Mouse (Mus musculus) mouse embryonic stem cell (cell line): ENCODE measurements around the gene Zfp326.

Source experiments
- in situ Hi-C, 2 experiments: fragments of 300-500 bp; cut with MboI; formaldehyde crosslinking; loops; 1 replicate in 1 of 2; 3 replicates in 1 of 2; pipeline ENCODE4 v1.14.3; 2019 to 2020; ENCODE audit warnings: low sequenced_read_pairs in 2 of 2, low pct_unique_long_range_greater_than_20kb in 1 of 2, mixed read lengths in 1 of 2; ENCODE audit not compliant: unreplicated experiment in 1 of 2

Zfp326 gene

DNA sequence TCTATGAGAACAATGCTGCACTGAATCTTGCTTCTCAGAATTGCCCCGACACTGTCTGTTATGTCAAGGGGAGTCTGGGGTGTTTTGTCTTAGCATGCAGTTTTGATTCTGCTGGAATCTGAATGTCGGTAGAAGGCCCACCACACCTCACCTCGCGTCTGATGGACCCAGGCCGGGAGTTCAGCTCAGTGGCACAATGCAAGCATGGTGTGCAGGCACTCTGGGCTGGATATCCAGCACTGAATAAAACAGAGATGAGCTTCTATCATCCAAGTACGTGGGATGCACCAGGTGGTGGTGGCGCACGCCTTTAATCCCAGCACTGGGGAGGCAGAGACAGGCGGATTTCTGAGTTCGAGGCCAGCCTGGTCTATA, 15.9 kb upstream of the Zfp326 start:
- in situ Hi-C loops: loop anchor here in 1 of 2 experiments (5.0 to 10.0 kb wide), 2 partner anchors 168 to 446 kb away; partner anchors contain the start of gene Lrrc8b

DNA sequence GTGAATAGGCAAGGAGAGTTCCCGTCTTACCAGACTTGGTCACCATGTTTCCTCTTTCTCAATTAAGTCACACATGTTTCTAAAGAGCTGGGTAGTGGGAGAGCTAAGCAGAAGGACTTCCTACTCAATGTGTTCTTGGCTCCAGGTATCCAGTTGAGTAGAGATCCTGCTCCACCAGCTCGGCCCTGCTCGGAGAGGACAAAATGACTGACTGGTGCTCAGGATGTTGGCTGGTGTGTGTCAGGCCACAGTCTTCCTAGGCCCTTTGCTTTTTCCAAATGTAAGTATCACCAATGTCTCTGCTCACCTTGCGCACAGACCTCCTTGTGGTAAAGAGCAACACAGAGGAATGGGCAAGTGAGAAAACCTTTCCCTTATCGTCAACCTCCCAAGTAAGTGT, 14.7 kb upstream of the Zfp326 start:
- in situ Hi-C loops: loop anchor here in 1 of 2 experiments (5.0 to 10.0 kb wide), 2 partner anchors 169 to 447 kb away; partner anchors contain the start of gene Lrrc8b

DNA sequence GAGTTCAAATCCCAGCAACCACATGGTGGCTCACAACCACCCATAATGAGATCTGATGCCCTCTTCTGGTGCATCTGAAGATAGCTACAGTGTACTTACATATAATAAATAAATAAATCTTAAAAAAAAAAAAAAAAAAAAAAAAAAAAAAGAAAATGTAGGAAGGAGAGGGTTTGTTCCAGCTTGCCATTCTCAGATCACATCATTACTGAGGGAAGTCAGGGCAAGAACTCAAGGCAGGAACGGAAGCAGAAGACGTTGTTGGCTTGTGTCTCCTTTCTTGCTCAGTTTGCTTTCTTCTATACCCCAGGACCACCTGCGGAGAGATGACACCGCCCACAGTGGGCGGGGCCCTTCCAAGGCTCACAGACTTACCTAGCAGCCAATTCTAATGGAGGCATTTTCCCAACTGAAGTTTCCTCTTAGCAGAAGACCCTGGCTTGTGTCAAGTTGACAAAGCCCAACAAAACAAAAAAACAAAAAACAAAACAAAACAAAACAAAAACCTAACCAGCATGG, 11.2 kb upstream of the Zfp326 start:
- in situ Hi-C loops: loop anchor here (5.0 to 10.0 kb wide), 2 partner anchors 173 to 450 kb away; partner anchors contain the start of gene Lrrc8b (in 1 of the 2)

DNA sequence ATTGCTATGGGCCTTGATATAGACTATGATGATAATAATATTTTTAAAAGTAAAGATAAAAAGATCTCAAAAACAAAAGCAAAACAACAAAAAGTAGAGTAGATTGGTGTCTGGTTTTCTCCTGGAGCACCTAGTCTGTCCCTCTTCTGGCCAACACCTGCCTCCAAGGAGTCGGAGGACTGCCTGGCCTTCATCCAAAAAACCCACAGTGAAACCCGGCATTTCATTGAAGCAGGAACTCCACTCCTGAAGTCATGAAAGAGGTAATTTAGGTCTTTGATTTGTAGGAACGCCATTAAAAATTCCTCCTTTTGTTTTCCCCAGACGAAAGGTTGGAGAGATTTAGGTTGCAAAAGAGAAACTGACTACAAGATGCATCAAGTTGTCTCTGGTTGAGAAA, 8.9 kb upstream of the Zfp326 start:
- in situ Hi-C loops: loop anchor here (5.0 to 10.0 kb wide), 2 partner anchors 175 to 453 kb away; partner anchors contain the start of gene Lrrc8b (in 1 of the 2)

DNA sequence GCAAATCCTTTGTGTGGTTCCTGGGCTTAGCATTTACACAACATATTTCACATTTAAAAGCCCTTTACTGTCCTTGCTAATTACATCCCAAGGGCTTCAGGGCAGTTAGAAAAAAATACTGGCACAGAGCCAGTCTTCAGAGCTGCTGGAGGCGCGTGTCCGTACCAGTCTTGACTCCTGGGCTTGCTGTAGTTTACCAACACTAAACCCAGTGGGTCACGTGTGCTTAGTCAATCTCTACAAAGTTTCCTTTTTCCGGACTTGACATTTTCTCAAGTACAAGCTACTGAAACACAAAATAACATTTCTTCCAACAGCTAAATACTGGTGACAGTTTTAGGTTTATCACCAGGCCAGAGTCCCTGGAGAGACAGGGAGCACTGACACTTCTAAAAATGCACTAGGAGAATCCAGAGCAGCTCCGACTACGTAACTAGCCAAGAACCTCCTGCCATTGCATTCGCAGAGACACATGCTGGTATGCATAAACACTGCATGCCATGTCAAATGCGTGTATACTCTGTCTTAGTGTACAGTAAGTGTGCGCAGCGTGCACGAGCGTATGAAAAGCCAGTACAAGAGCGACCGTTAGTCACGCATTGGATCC, 8.4 kb upstream of the Zfp326 start:
- in situ Hi-C loops: loop anchor here (5.0 to 10.0 kb wide), 2 partner anchors 176 to 453 kb away; partner anchors contain the start of gene Lrrc8b (in 1 of the 2)

DNA sequence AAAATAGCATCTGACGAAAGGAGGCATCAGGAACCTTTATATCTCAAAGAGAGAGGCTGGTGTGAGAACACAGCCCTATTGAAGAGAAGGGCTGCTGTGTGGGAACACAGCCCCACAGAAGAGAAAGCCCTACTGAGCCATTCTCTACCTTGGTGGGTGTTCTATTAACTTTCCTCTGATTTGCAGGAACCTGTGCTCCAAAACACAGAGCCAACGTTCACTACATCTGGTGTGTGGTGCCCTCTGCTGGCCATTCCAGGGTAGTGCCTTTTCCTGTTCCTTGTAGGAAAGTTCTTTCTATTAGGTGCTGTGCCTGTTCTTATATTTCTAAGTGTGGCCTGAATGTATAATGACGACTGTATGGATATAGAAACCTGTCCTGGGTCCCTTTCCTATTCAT, 7.8 kb upstream of the Zfp326 start:
- in situ Hi-C loops: loop anchor here (5.0 to 10.0 kb wide), 2 partner anchors 176 to 454 kb away; partner anchors contain the start of gene Lrrc8b (in 1 of the 2)

DNA sequence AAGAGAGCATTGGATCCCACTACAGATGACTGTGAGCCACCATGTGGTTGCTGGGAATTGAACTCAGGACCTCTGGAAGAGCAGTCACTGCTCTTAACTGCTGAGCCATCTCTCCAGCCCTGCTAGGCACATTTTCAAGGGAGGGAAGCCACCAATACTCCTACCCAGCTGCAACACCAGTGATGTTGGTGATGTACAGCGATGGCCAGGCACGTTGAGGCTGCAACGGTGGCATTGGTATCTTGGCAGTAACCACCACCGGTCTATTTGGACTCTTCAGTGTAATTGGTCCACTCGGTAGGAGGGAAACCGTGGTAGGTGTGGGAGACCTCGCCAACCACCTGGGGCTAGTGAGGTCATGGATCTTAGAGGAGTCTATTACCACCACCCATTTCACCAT, 6.6 kb upstream of the Zfp326 start:
- in situ Hi-C loops: loop anchor here (5.0 to 10.0 kb wide), 3 partner anchors 177 to 465 kb away; partner anchors contain the start of gene Lrrc8b (in 1 of the 2)

DNA sequence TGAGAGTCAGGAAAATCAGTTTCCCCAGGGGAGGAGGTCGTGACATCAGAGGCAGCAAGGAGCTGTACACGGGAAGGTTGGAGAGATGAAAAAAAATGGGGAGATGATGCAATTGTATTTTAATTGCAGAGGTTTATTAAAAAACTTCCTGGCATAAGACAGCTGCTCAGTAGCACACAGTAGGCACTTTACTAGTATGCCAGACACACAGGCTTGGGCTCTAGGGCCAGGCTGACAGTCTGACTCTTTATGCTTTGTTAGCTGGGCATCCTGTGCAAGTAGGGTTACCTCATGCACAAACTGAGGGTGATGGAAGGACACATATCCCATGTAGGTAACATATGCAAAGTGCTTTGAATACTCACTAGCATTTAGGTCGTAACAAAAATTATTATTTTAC, 5.2 kb upstream of the Zfp326 start:
- in situ Hi-C loops: loop anchor here in 1 of 2 experiments (10.0 kb wide), 1 partner anchor 466 kb away; no protein-coding TSS in a partner anchor

DNA sequence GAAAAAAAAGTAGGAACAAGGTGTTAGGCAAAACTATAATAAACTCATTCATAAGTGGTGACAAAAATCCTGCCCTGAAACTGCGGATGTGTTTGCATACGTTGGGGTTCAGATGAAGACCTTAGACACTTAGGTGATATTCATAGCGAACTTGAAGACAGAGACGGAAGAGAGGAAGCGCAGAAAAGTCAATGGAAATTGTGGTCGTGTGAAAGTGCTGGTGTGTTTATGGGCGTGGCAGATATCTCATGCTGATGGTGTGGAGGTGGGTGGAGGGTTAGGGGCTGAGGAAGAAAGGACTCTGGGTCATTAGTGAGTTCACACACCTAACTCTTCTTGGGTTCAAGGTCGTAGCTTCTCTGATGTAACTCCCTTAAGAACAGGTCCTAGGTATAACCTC, 4.2 kb upstream of the Zfp326 start:
- in situ Hi-C loops: loop anchor here in 1 of 2 experiments (10.0 kb wide), 1 partner anchor 467 kb away; no protein-coding TSS in a partner anchor

DNA sequence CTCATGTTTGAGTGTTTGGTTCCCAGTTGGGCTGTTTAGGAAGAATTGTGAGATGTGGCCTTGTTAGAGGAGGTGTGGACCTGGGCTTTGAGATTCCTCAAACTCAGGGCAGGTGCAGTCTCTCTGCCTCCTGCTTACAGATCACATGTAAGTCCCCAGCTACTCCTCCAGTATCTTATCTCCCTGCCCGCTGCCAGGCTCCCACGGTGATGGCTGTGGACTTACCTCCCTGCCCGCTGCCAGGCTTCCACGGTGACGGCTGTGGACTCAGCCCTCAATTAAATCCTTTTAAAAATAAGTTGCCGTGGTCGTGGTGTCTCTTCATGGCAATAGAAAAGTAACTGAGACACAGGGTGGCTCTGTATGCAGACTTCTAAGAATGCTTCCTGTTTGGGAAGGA, 3.4 kb upstream of the Zfp326 start:
- in situ Hi-C loops: loop anchor here in 1 of 2 experiments (10.0 kb wide), 1 partner anchor 468 kb away; no protein-coding TSS in a partner anchor

DNA sequence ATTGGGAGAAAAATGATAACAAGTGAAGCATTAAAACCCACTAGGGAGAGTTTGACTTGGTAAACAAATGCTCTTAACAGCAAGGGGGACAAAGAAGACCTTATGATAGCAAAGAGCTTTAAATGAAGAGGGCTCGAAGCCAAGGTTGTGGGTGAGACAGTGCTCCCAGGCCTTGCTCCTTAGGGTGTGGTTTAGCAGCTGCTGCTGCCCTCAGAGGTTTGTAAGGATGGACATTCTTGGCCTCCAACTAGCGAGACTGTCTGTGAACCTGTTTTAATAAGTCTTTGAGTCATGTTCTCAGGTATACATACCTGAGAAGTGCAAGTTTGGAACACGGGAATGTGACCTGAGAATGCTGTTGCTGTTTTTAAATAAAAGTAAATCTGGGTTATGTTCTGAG, 2.6 kb upstream of the Zfp326 start:
- in situ Hi-C loops: loop anchor here in 1 of 2 experiments (10.0 kb wide), 1 partner anchor 469 kb away; no protein-coding TSS in a partner anchor

DNA sequence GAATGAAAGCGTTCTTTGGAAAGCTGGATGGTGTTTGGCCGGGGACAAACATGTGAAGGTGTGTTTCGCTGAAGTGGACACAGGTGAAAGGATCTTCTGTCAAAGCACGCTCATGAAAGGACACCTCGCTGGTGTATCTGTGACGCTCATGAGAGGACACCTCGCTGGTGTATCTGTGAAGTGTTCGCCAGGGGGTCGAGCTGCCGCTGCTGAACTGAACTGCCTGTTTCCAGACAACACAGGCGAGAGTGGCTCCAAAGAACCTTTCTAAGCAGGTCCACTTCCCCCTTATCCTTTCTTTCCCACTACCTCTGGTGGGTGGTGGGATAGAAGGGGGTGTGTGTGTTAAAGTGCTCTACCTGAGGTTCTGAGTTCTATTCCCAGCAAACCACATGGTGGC, 1.9 kb upstream of the Zfp326 start:
- in situ Hi-C loops: loop anchor here in 1 of 2 experiments (10.0 kb wide), 1 partner anchor 470 kb away; no protein-coding TSS in a partner anchor

DNA sequence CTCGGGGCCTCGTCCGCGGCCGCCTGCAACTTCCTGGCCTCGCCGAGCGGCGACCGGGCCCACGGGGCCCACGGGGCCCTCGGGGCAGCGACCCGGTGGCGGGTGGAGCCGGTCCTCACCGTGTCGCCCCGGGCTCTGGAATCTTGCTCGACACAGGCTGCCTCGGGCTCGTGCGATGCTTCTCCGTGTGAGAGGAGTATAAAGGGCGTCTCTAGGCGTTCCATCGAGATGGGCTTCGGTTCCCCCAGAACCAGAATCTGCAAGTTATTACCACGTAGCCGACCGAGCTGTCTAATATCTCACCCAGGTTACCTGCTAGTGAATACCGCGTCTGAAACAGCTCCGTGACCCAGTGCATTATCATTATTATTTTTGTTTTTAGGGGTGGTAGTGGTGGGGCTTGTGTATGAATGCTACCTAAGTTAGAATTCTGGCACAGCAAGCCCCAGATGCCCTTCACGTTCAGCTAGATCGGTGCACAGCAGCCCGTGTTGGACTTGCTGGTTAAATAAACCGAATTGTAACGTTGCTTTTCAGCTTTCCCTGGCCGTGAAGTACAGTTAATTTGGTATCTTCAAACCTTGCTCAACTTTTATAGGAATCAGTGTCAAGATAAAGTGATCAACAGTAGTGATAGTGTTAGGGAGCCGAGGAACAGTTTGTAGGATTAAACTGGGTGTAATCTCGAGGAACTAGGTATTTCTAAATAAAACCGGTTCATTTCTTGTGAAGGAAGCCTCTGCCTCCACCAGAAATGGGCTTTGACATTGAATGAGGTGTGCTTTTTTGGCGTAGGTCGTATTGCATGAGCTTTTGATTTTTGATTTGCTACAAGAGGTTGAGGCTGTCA, 785 bp downstream of the Zfp326 start:
- in situ Hi-C loops: loop anchor here in 1 of 2 experiments (10.0 kb wide), 1 partner anchor 472 kb away; no protein-coding TSS in a partner anchor

DNA sequence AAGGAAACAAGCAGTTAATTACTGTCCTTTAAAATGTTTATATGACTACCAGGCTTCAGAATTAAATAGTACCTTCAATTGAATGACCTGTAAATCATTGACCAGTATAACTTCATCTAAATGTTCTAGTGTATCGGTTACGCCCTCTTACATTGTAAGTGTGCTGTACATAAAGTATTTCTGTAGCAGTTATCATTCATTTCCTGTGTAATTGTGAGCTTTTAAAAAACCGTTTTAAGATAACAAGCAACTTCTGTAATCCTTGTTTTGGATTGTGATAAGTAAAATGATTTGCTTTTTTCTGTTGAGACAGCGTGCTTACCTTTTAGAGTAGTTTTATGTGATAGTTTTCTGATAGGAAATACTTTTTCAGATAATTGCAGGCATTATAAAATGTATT, 11.0 kb downstream of the Zfp326 start:
- in situ Hi-C loops: no loop called here

DNA sequence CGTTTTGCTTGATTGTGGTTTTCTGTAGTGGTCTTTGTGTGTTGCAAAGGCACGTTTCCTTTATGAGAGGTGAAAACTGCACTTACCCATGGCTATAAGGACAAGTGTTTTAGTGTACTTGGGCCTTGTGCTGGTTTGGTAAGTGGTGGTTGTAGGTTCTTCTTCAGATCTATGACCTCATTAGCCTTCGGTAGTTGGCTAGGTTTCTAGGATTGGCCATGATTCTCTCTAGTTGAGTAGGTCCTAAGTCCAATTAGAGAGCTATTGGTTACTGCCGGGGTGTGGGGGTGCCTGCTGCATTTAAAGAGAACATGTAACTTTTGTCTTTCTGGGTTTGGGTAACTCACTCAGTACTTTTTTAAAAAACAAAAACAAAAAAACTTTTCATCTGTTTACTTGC, 21.8 kb downstream of the Zfp326 start:
- in situ Hi-C loops: no loop called here

DNA sequence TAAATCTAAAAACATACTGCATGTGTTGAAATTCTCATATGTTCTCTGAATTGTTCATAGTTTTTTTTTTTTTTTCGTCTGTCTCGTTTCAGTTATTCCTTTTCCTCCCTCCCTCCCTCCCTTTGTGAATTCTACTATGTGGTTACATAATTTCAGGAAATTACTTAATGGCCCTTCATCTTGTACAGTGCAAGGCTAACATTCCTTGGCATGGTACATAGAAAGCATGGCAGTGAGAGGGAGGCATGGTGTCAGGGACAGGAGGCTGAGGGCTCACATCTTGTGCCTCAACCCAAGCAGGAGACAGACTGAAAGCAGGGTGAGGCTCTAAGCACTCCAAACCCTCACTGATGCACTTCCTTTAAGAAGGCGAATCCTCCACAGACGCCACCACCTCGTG, 32.8 kb downstream of the Zfp326 start:
- in situ Hi-C loops: no loop called here

DNA sequence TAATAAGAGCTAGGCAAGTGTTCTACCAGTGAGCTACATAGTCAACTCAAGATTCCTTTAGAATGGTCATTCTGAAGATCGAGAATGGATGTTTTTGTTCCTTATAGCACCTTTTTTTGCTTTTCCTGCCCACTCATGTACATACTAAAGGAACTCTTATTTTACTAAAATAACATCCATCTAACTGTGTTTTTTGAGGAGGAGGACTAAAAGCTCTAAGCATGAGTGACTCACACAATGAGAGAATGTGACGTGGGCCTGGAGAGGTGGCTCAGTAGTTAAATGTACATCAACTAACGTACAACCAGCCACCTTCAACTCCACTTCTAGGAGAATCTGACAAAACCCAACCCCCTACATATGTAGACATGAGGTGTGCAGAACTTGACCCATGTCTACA, 33.3 kb downstream of the Zfp326 start:
- in situ Hi-C loops: no loop called here

DNA sequence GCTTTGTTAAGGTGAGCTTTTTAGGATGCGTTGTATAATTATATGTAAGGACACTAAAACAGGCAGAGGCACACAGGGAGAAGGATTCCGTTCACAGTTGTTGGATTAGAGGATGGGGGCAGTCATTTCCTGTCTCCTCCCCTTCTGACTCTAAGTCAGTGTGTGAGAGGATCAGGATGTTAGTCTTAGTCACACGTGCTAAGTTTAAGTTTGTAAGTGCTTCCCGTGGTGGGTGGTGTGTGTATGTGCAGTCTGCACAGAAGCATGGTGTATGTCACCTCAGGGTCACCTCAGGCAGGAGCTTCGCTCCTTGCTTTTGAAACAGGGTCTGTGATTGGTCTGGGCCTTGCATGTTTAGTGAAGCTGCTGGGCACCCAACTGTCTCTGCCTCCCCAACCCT, 35.1 kb downstream of the Zfp326 start:
- in situ Hi-C loops: no loop called here

DNA sequence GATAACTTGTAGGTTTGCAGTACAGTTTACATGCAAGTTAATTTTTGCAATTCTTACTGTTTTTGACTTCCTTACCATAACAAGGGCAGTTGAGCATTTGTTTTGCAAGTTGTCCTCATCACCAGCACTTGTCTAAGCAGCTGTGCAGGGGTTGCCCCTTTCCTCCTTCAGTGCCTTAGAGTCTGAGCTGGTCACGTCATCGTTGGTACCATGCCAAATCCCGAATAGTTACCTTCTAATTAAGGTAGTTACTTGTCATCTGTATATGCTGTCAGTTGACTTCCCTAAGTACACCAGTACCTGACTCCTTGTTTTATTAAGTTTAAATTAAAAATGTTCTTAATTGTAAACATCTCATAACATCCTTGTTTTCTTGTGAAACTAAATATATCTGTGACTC, 41.0 kb downstream of the Zfp326 start:
- in situ Hi-C loops: no loop called here
